Mouse (Mus musculus): Measurements from ENCODE around the gene Cbarp.

Cbarp gene

DNA sequence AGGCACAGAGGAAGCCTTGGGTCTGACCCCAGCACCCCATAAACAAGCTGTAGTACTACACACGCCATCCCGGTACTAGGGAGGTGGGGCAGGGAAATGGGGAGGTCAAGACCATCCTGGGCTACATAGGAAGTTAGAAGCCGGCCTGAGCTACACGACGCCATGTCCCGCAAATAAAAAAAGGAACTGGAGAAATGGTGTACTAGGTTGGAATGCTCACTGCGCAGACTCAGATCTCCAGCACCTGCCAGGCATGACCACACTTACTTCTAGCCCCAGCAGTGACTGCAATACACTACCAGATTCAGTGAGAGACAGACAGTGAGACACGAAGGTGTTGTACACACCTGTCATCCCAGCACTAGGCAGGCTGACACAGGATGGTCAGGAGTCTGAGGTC is 53.2 kb downstream of the Cbarp start:
- no peak for DNase-seq

GRCm38 (mm10) chr10:80086847-80087246 is 53.8 kb downstream of the Cbarp start:
- no peak for DNase-seq

- DNase-seq = peak; percentile 14
Measured at GRCm38 (mm10) chr10:80084817-80085487, 55.7 kb downstream of the Cbarp start.

DNA sequence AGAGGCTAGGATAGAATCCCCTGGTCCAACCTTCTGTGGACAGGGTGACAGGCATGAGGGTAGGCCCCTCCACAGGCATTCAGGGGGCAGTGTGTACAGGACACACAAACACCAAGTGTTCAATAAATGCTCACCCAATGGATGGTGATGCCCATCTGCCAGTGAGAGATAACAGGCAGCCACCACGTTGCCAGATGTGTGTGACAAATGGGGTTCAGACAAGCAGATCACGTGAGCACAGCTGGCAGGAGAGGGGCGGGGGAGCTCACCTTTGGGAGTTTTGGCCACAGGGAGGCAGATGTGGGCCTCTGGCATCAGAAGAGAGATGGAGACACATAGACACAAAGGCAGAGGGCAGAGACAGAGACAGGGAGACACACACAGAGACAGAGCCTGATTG is 59.6 kb downstream of the Cbarp start:
- no peak for DNase-seq

Measured in right cerebral cortex, postnatal 4 days (tissue).